Mouse (Mus musculus) spleen, postnatal 10 days (tissue): ENCODE measurements around the gene Perp.

Source experiments
- DNase-seq, 2 experiments: peaks; one replicate each; pipeline ENCODE4 v3.0.0; 2021 to 2022; ENCODE audit warnings: low spot score in 2 of 2

Gene Perp

DNA sequence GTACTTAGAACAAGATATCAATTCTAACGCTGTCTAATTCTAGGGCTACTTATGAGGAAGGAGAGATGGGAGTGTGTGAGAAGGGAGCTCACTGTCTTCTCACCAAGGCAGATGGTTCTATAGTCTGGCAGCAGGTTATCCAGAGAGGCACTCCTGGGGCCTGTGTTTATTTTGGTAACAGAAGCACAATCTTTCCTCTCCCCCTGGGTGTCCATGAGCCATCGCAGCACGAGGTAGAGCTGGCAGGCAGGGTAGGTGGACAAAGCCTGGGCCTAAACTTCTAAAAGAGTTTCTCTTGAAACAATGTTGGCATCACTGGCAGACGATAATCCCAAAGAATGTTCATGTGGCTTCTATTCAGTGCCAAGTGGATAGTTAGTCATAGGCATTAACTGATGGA, 18.5 kb downstream of the Perp start:
- no peak for DNase-seq

DNA sequence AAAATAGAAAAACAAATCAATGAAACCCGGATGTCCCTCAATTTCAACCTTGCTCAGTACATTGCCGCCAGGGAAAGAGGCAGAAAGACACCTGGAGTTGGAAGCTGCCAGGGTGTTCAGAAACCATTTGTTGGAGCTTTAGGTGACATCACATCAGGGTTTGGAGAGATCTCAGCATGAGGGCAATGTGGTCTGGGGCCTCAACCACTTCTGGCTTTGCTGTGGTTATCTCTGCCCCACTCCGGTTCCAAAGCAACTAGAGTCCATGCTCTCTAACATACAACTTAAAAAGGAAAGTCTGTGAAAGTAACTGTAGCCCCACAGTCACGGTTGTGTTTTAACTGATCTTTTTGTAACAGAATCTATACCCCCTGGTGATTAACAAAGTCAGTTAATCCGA, 19.9 kb downstream of the Perp start:
- DNase-seq: no peak

DNA sequence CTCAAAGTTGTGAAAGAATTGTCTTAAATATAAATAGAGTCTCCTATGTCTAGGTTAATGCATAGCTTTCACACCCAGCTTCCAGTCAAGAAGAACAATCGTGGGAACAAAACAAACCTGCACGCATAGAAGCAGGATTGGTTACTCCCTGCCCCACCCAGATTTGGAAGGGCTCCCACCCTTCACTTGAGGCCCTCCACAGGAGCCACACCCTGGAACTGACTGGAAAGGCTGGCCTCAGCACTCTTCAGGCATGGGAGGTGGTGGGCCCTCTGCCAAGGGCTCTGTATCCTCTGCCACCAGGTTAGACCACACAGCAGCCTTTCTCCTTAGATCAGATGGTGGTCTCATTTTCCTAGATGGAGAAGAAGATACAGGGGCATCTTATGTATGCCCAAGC, 26.2 kb downstream of the Perp start:
- no peak for DNase-seq

DNA sequence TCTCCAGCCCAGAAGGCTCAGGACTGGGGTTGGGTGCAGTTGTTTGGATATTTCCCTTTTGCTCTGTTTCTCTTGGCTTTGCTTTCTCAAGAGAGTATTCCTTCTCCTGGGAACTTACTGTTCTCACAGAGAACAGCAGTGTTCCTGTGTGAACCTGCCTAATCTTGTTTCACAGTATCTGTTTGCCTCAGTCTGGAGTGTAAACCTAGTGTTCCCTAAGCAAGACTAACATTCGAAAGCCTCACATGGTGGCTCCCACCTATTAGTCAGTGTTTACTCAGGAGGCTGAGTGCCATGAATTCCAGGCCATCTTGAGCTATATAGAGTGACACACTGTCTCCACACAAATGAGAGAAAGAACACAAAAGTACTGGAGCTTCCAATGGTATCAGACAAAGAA, 31.4 kb downstream of the Perp start:
- no peak for DNase-seq

DNA sequence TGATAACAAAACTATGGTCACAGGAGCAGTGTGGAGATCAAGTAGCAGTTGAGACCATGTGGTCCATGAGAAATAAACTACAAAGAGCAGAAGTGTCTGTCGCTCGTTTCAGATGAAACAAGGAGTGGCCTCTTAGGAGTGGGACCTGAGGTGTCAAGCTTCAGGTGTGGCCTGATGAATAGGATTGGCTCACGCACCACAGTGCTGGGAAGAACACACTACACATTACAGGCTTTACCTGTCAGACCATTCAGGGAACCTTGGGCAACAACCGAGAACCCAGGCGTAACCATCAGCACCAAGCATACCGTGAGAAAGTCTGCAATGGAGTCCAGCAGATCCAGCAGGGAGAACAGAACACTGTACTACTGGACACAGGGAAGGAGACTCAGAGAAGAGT, 33.3 kb downstream of the Perp start:
- no peak for DNase-seq

DNA sequence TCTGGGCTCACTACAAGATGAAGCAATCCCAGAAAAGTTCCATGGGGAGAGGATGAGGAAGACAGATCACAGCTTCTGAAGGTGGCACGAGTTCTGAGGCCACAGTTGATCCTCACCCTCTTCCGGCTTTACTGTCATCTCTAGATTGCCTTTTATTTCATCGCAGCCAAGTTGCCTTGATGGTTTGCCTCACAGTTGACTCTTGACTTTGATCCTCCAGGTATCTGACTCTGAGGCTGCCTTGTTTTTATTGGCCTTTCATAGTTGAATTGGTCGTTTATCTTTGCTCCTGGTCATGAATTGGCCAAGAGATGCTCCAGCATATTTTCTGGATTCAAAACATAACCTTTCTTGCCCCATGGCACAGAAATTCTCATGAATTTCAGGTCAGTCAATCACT, 34.3 kb downstream of the Perp start:
- DNase-seq: no peak

DNA sequence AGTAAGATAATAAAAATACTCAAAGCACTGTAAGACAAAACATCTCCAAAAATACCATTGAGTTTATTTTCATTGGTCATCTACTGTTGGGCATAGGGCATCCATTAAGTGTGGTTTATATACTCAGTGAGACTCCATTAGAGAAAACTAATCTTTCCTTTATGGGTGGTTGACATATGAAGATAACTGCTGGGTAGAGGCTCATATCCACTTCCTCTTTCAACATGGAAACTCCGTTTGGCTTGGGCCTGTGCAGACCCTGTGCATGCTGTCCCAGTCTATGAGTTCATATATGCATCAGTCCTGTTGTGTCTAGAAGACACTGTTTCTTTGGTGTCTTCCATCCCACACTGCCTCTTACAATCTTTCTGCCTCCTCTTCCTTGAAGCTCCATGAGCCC, 34.9 kb downstream of the Perp start:
- DNase-seq: no peak

DNA sequence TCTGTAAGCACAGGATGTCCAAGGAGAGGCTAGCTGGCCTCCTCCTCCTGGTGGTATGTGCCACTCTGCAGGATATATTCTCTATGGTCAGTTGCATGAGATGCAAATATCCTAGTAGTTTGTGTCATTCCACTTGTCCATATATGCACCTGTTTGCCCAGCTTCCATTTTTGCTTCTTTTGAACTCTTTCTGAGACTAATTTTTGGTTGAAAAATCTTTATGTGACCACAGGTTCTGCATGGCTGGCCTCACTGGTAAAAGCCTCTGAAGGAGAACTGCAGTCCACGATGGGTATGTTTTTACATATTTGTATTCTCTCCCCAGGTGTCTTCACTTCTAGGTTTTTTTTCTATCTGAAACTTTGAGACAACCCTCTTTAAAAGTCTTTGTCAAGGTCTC, 37.4 kb downstream of the Perp start:
- no peak for DNase-seq

DNA sequence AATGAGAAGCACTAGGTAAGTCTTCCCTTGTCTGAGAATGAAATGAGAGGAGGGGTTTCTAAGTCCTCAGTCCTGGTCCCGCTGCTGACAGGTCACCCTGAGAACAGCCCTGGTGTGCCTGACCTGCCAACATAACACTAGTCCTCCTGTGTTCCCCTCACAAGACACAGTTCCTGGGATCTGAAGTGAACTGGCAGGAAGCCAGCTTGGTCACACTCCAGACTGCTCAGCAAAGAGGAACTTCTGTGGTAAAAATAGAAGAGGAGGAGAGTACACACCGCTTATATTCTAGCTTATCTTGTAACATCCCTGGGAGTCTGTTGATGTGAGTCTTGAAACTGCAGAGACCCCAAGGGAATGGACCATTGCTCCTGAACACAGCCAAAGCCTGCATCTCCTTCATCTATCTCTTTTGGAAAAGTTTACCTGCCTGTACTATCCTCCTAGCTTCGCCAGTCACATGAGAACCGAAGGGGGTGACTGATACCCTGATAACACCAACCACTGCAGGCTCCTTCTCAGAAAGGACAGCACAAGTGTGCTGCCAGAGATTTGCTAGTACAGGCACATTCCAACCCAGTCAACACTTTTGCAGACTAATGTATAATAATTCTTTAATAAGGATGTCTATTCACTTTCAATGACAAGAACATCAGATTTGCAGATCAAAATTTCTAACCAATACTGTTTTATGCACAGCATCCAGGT, 42.3 kb downstream of the Perp start:
- DNase-seq: no peak

DNA sequence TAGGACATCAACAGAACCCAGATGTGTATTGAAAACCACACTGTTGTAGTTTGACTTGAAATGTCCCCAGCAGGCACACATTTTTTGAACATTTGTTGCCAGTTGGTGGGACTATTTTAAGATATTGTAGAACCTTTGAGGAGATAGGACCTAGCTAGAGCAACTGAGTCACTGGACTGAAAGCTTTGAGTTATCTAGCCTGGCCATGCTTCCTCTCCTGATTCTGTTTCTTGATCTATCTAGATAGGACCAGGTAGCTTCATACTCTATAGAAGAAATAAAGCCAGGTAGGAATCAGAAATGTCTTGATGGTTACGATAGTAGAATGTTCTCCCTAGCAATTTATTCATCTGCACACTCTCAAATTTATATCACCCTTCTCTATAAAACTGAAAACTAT, 43.9 kb downstream of the Perp start:
- DNase-seq: no peak

DNA sequence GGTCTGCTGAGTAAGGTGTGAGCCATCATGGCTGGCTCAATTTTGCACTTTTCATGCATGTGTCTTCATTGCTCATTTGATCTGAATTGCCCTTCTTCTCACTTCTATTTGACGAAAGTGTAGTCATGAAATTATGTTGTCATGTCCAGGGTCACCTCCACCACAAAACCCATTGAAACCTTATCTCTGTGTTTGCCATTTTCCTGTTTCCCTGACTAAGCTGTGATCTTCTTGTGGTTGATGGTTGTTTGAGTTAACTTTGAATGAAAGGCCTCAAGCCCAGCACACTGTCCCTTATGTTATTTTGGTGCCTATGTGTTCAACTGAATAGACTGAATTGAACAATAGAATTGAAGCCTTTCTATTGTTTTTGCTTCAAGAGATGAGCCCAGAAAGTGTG, 44.4 kb downstream of the Perp start:
- DNase-seq: no peak

DNA sequence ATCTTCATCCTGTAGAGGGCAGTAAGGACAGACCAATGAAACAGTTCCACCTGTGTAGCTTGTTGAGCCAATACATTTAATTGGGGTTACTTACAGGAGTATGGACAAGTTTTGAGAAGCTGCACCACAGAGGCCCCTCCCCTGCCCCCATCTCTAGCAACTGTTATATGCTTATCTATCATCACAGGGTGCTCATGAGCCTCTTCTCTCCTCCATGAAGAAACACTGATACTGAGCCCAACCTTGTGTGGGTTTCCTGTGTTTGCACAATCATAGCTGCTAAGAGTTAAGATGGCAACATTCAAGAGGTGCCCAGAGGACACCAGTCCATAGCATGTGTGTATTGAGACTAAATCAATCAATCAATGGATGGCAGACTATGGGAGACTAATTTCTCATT, 46.3 kb downstream of the Perp start:
- no peak for DNase-seq

DNA sequence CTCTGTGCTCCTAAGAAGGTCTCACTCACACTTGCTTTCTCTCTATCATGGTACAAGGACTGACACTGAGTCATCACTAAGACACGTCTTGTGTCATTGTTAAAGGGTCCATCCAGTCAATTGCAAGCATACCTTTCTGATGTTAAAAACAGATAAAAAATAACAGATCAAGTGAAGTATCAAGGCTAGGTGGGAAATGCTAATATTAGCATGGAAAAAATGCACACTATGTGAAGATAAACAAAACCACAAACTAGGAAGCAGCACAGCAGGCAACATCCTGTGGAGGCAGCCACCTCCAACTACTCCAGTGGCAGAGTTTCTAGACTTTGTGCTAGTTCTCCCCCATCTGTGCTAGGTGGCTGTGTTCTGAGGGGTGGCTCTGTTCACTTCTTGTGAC, 47.3 kb downstream of the Perp start:
- DNase-seq: no peak

DNA sequence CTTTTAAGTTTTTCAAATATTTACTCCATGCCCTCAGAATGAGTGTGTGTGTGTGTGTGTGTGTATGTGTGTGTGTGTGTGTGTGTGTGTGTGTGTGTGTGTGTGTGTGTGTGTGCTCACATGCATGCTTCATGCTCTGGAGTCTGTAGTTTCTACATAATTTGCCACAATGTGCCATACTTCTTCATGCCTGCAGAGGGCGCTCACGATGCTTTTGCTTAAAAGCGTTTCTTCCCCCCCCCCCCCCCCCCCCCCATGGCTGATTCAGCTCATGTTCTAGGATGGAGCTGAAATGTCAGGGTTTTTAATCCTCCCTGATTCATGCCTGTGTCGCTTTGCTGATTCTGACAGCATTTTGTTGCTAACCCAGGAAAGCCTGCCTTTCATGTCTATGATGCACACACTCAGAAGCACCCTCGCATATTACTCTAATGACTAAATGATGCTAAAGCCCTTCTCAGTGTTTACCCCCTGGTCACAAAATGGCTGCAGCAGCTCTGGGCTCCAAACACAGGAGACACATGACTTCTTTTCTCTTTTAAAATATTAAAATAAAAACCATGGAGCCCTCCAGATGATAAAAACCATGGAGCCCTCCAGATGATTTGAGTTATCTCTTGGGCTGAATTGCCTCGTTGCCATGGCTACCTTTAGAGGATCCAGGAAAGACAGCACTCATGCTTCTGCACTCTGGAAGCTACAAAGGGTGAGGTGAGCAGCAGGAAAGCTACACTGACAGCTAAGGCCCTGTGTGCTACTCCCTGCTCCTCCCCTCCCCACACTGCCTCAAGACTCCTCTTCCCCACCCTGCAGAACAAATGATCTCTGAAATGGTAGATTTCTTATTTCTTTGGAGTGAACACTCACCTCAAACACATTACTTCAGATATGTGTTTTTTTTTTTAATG, 49.7 kb downstream of the Perp start:
- peak in 1 of 2 experiments; percentile 29 for DNase-seq

DNA sequence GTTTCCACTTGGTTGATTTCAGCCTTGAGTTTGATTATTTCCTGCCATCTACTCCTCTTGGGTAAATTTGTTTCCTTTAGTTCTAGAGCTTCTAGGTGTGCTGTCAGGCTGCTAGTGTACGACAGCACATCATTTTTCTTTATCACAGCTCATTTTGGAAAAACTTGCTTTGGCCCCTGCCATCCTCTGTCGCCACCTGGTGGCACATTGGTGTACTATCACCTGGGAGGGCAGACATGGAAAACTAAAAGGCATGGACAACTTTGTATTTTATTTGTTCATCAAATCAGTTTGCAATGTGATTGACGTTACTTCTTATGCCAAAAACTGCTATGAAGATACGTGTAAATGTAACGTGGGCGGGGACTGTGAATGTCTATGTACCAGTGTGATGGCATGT, 59.3 kb downstream of the Perp start:
- peak; percentile 20 to 65 for DNase-seq
